Mouse (Mus musculus): ENCODE measurements around the gene Fam45a.

- TF ChIP-seq POLR2A (IDR thresholded peaks at IDR 0.05; ENCODE audit: borderline replicate concordance, extremely low read depth, low read depth, low read length) (no peak), CTCF (IDR thresholded peaks at IDR 0.05; ENCODE audit: insufficient read depth, low read length) (no peak)
These were observed 62.1 kb downstream of the Fam45a start for GRCm38 (mm10) chr19:60873501-60873900.

Data from lung, adult 2 months (tissue).